Mouse (Mus musculus) limb, embryonic 14.5 days (tissue): Measurements from ENCODE around the gene Crybg3. TPM values are rescaled to one million over a fixed set of nuclear protein-coding genes. Genes with fewer than 3 reads are reported as not detected.

Experiments
- ATAC-seq: fragments of 200-750 bp; cut with Nextera tagmentation; 2 replicates; pipeline ENCODE4 v1.8.0; 2017; ENCODE audit warnings: low read depth, moderate number of reproducible peaks, moderate TSS enrichment; ENCODE audit not compliant: low FRiP score
- DNase-seq: peaks from one replicate; pipeline ENCODE4 v3.0.0-alpha.2; 2015; ENCODE audit warnings: low spot score
- H3K27ac ChIP-seq: fragments of 300-500 bp; sonication (generic); replicated peaks from 2 replicates; pipeline ENCODE4 v1.5.1; 2014; ENCODE audit warnings: low read depth, mild to moderate bottlenecking, low read length, moderate library complexity, mixed read lengths
- H3K27me3 ChIP-seq: fragments of 300-500 bp; sonication (generic); 2 replicates; pipeline ENCODE4 v1.6.1; 2014; ENCODE audit warnings: low read length, mixed read lengths; ENCODE audit not compliant: control insufficient read depth, insufficient read depth
- H3K36me3 ChIP-seq: fragments of 300-500 bp; sonication (generic); 2 replicates; pipeline ENCODE4 v1.6.1; 2014; ENCODE audit warnings: mild to moderate bottlenecking, low read length, moderate library complexity, mixed read lengths; ENCODE audit not compliant: control insufficient read depth, insufficient read depth
- H3K4me1 ChIP-seq: fragments of 300-500 bp; sonication (generic); 2 replicates; pipeline ENCODE4 v1.6.1; 2014; ENCODE audit warnings: antibody characterized with exemption, low read length, mixed read lengths; ENCODE audit not compliant: control insufficient read depth, insufficient read depth
- H3K4me2 ChIP-seq: fragments of 300-500 bp; sonication (generic); replicated peaks from 2 replicates; pipeline ENCODE4 v1.6.1; 2014; ENCODE audit warnings: low read depth, mild to moderate bottlenecking, low read length, moderate library complexity; ENCODE audit not compliant: severe bottlenecking
- H3K4me3 ChIP-seq: fragments of 300-500 bp; sonication (generic); replicated peaks from 2 replicates; pipeline ENCODE4 v1.5.1; 2014; ENCODE audit warnings: low read length
- H3K9ac ChIP-seq: fragments of 300-500 bp; sonication (generic); 2 replicates; pipeline ENCODE4 v1.6.1; 2014; ENCODE audit warnings: mild to moderate bottlenecking, low read depth, low read length, moderate library complexity; ENCODE audit not compliant: severe bottlenecking
- H3K9me3 ChIP-seq: fragments of 300-500 bp; sonication (generic); 2 replicates; pipeline ENCODE4 v1.6.1; 2016; ENCODE audit warnings: low read length; ENCODE audit not compliant: control insufficient read depth
- POLR2A ChIP-seq: fragments of 200-500 bp; IDR thresholded peaks from 2 replicates; pipeline ENCODE4 v1.8.0; 2012; ENCODE audit warnings: inconsistent platforms, mild to moderate bottlenecking, moderate library complexity, borderline replicate concordance; ENCODE audit not compliant: insufficient read depth, insufficient read length; ENCODE audit errors: extremely low read depth
- WGBS: fragments of 180-500 bp; shearing (Covaris S2); extraction: QIAGEN DNeasy Blood & Tissue Kit; methylation state at CpG from one replicate; pipeline ENCODE4 v1.1.7; 2014; 5-methylcytosine and 5-hydroxymethylcytosine counted together
- polyA plus RNA-seq, 2 experiments: library from polyadenylated mRNA; depleted of rRNA in 1 of 2; stranded (reverse) in 1 of 2; unstranded in 1 of 2; fragments of >200 nt; fragmentation: Nextera tagmentation in 1 of 2; extraction: Ambion mirVana in 1 of 2; gene quantifications; 2 replicates each; pipeline versions ENCODE4 v1.2.1 to v1.2.3; 2012 to 2014

The Crybg3 gene
- polyA plus RNA-seq, 2 experiments: 16.6 to 19.3 TPM

DNA sequence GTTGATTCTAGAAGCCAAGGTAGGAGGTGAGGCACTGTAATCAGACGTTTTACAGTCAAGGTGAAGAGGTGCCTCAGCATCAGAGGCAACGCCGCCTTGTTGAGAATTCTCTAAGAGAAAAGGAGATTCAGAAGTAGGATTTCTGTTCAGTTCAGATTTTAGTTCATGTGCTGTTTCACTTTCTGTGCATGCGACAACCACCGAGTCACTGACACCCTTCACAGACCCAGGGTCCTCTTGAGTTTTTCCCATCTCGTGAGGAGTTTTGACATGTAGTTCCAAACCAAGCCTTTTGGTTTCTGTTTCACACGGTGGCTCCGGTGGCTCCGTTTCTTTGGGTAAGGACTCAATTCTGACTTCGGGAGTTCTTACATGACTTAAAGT is 41.9 kb downstream of the Crybg3 start:
- WGBS: 86% methylated on average over 10 of the region's 10 CpGs
- Histone ChIP-seq H3K36me3 (peaks cover 20% of the 10 kb centered on the region), H3K4me3 (no peak overlapping the region), H3K9me3 (no peaks in the 10 kb centered on the region), H3K4me1 (no peaks in the 10 kb centered on the region), H3K27ac (no peak overlapping the region), H3K27me3 (no peaks in the 10 kb centered on the region), H3K4me2 (no peak overlapping the region), H3K9ac (no peak overlapping the region)
- TF ChIP-seq POLR2A: no peak
- DNase-seq: no peak
- ATAC-seq: no peak

DNA sequence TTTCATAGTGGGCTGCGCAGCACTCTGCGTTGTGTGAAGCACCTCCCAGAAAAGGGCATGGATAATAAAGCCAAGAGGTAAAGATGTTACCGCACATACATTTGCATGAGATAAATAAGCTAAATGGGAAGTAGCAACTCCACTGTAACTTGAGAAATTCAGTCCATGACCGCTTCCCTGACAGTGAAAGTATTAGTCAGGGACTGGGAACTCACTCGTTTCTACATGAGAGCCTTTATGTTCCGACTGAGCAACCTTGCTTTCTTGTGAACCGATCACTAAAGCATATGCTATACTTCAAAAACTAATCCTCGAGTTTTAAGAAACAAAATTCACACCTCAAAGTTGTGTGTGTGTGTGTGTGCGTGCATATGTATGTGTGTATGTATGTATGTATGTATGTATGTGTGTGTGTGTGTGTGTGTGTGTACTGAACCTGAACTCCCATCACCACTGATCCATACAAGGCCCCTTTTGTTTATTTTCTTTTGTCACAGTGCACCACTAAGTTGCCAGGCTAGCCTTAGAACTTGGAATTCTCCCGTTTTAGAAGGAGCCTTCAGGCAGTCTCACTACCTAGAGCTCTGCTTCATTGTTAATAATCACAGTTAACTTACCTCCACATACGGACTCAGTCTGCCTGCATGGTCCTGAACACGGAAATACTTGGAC is 47.2 kb downstream of the Crybg3 start:
- no peak overlapping the region for H3K4me3 ChIP-seq
- 86% methylated on average over 12 of the region's 12 CpGs for WGBS
- no peak overlapping the region for H3K9ac ChIP-seq
- no peaks in the 10 kb centered on the region for H3K4me1 ChIP-seq
- TF ChIP-seq POLR2A: no peak
- H3K9me3 ChIP-seq: no peaks in the 10 kb centered on the region
- H3K27ac ChIP-seq: no peak overlapping the region
- no peak overlapping the region for H3K4me2 ChIP-seq
- peaks cover 21% of the 10 kb centered on the region; the same call in 1 of the 2 replicates for H3K36me3 ChIP-seq
- H3K27me3 ChIP-seq: no peaks in the 10 kb centered on the region
- DNase-seq (no peak), ATAC-seq (no peak)

DNA sequence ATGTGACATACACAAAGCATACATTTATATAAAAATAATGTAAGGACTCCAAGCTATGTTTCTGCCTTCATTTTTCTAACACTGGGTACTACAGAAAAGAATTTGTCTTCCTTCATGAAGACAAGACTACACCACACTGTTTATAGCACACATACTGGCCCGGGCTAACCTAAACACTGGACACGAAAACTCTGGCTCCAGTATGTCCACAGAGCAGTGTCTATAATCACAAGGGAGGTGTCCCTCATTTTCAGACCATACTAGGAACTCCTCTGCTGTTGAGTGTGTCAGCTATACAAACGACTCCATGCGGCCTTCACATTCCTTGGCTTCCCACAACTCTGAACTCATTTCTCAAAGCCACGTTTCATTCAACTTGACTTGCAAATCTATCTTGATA is 49.3 kb downstream of the Crybg3 start:
- no peak for DNase-seq
- Histone ChIP-seq H3K27ac (no peak overlapping the region), H3K9ac (no peak overlapping the region), H3K9me3 (no peaks in the 10 kb centered on the region), H3K4me2 (no peak overlapping the region), H3K27me3 (no peaks in the 10 kb centered on the region), H3K36me3 (peaks cover 12% of the 10 kb centered on the region; the same call in 1 of the 2 replicates), H3K4me1 (peaks cover 6% of the 10 kb centered on the region), H3K4me3 (no peak overlapping the region)
- no peak for ATAC-seq
- 85% methylated on average over 5 of the region's 5 CpGs for WGBS
- no peak for TF ChIP-seq POLR2A

DNA sequence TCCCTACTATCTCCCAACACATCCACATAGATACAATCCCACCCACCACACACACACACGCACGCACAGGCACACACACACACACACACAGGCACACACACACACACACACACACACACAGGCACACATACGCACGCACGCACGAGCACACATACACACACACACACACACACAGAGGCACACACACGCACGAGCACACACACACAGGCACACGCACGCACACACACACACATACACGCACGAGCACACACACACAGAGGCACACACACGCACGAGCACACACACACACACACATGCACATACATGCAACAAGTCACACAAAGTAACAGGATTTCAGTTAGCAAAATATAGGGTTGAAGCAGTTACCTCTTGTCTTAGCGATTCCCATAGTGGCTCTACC is 51.1 kb downstream of the Crybg3 start:
- no peak overlapping the region for H3K4me2 ChIP-seq
- H3K36me3 ChIP-seq: peaks cover 8% of the 10 kb centered on the region; the same call in 1 of the 2 replicates
- ATAC-seq (no peak), DNase-seq (no peak)
- H3K4me1 ChIP-seq: peaks cover 6% of the 10 kb centered on the region
- no peak for TF ChIP-seq POLR2A
- no peak overlapping the region for H3K9ac ChIP-seq
- H3K4me3 ChIP-seq: no peak overlapping the region
- H3K27me3 ChIP-seq: no peaks in the 10 kb centered on the region
- 92% methylated on average over 15 of the region's 15 CpGs for WGBS
- no peak overlapping the region for H3K27ac ChIP-seq
- H3K9me3 ChIP-seq: no peaks in the 10 kb centered on the region

DNA sequence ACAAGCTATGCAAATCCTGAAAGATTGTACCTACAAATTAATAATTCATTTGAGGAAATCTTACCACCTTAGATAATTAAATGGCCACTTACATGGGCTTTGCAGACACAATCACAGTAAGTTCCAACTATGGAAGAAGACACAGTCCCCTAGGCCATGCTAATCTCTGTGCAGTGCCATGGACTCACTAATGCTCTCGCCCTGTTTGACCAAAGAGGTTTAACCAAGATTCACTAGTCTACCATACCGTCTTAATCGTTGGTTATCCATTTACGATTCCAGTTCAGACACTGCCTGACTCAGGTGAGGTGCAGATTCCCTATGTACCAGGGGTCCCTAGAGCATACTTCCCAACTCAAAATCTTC is 52.2 kb downstream of the Crybg3 start:
- Histone ChIP-seq H3K4me3 (no peak overlapping the region), H3K36me3 (peaks cover 7% of the 10 kb centered on the region), H3K27me3 (no peaks in the 10 kb centered on the region), H3K9me3 (no peaks in the 10 kb centered on the region), H3K4me2 (no peak overlapping the region), H3K9ac (no peak overlapping the region), H3K27ac (peak overlapping the region; percentile 14; the same call in 1 of the 2 replicates), H3K4me1 (peaks cover 6% of the 10 kb centered on the region)
- DNase-seq (no peak), ATAC-seq (no peak)
- TF ChIP-seq POLR2A: no peak
- WGBS: 92% methylated on average over 4 of the region's 4 CpGs
